Mouse (Mus musculus): ENCODE results near the gene Pgap1. TPM values are rescaled to one million over a fixed set of nuclear protein-coding genes. Genes with fewer than 3 reads are reported as not detected.

Pgap1 gene
- total RNA-seq, 1 experiment: 21.8 TPM

DNA sequence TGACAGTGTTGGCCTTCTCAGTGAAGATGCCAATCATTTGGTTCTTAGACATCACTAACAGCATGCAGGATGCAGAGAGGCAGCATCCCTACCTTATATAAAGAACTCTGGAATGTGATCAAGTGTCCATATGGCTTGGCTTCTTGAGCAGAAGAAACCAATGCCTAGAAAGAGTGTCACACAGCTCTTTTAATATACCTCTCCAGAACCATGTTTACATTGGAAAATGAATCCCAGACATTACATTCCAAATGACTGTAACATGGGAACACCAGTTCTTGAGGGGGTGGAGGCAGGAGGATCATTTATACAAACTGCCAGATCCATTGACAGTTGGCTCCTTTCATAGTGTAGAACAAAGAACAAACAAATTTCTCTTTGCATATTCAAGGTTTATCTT, 88.8 kb downstream of the Pgap1 start:
- no peaks in the 10 kb centered on the region for H3K36me3 ChIP-seq (ENCODE audit: control insufficient read depth, insufficient read depth, low read length, poor library complexity, severe bottlenecking)
- no peak overlapping the region for H3K27ac ChIP-seq (ENCODE audit: insufficient read depth, low read depth, low read length, poor library complexity, severe bottlenecking)
- H3K9ac ChIP-seq (ENCODE audit: insufficient read depth, low read depth, low read length, poor library complexity, severe bottlenecking): no peak overlapping the region
- H3K4me1 ChIP-seq (ENCODE audit: control insufficient read depth in 2 of 2, insufficient read depth in 2 of 2, low read length in 2 of 2, poor library complexity in 1 of 2): no peaks in the 10 kb centered on the region
- TF ChIP-seq MAFK (IDR thresholded peaks at IDR 0.05; ENCODE audit: insufficient read depth, low read depth, low read length) (no peak), HCFC1 (IDR thresholded peaks at IDR 0.05; ENCODE audit: borderline replicate concordance, insufficient read depth, low read length) (no peak), CHD2 (IDR thresholded peaks at IDR 0.05; ENCODE audit: low read depth, low read length) (no peak), ZC3H11A (IDR thresholded peaks at IDR 0.05; ENCODE audit: borderline replicate concordance, low read depth, low read length) (no peak)
- no peaks in the 10 kb centered on the region for H3K9me3 ChIP-seq (ENCODE audit: control insufficient read depth, insufficient read depth, low read depth, low read length)
- in situ Hi-C loops (cut with MboI; ENCODE audit: low sequenced_read_pairs in 2 of 2, unreplicated experiment in 2 of 2): no loop called here
- H3K4me3 ChIP-seq (ENCODE audit: insufficient read depth in 1 of 2, low read depth in 1 of 2, low read length in 2 of 2, poor library complexity in 1 of 2, severe bottlenecking in 1 of 2): no peak overlapping the region
- no peak for DNase-seq (ENCODE audit: low read depth, low spot score)

DNA sequence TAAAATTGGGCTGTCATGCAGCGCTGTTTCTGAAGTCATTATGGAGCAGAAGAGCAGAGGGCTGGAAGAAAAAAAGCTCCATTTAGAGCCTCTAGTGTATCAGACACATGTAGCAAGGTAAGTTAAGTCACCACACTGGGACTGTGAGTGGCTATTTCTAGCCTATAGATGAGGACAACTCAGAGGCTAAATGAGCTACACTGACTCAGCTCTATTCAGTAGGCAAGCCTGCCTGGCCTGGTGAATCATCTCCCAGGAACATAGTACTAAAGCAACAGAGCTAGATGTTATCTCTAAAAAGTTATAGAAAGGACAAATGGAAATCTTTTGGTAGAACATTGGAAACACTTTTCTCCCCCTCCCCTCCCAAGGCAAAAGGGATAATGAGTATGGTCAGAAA, 90.1 kb downstream of the Pgap1 start:
- Histone ChIP-seq H3K9ac (ENCODE audit: insufficient read depth, low read depth, low read length, poor library complexity, severe bottlenecking) (no peak overlapping the region), H3K4me1 (ENCODE audit: control insufficient read depth in 2 of 2, insufficient read depth in 2 of 2, low read length in 2 of 2, poor library complexity in 1 of 2) (no peaks in the 10 kb centered on the region), H3K27ac (ENCODE audit: insufficient read depth, low read depth, low read length, poor library complexity, severe bottlenecking) (no peak overlapping the region), H3K9me3 (ENCODE audit: control insufficient read depth, insufficient read depth, low read depth, low read length) (no peaks in the 10 kb centered on the region), H3K36me3 (ENCODE audit: control insufficient read depth, insufficient read depth, low read length, poor library complexity, severe bottlenecking) (no peaks in the 10 kb centered on the region), H3K4me3 (ENCODE audit: insufficient read depth in 1 of 2, low read depth in 1 of 2, low read length in 2 of 2, poor library complexity in 1 of 2, severe bottlenecking in 1 of 2) (no peak overlapping the region)
- TF ChIP-seq MAFK (IDR thresholded peaks at IDR 0.05; ENCODE audit: insufficient read depth, low read depth, low read length): no peak
- TF ChIP-seq ZNF384 (IDR thresholded peaks at IDR 0.05; ENCODE audit: low read depth, low read length): no peak
- no peak for TF ChIP-seq CHD2 (IDR thresholded peaks at IDR 0.05; ENCODE audit: low read depth, low read length)
- no peak for TF ChIP-seq HCFC1 (IDR thresholded peaks at IDR 0.05; ENCODE audit: borderline replicate concordance, insufficient read depth, low read length)
- DNase-seq (ENCODE audit: low read depth, low spot score): no peak
- in situ Hi-C loops (cut with MboI; ENCODE audit: low sequenced_read_pairs in 2 of 2, unreplicated experiment in 2 of 2): no loop called here

GRCm38 (mm10) chr1:54452116-54452515, 105.4 kb downstream of the Pgap1 start:
- TF ChIP-seq HCFC1 (IDR thresholded peaks at IDR 0.05; ENCODE audit: borderline replicate concordance, insufficient read depth, low read length) (no peak), MAFK (IDR thresholded peaks at IDR 0.05; ENCODE audit: insufficient read depth, low read depth, low read length) (peak; percentile 77), ZC3H11A (IDR thresholded peaks at IDR 0.05; ENCODE audit: borderline replicate concordance, low read depth, low read length) (no peak), ZNF384 (IDR thresholded peaks at IDR 0.05; ENCODE audit: low read depth, low read length) (no peak), CHD2 (IDR thresholded peaks at IDR 0.05; ENCODE audit: low read depth, low read length) (no peak)
- no peak overlapping the region for H3K9ac ChIP-seq (ENCODE audit: insufficient read depth, low read depth, low read length, poor library complexity, severe bottlenecking)
- H3K4me1 ChIP-seq (ENCODE audit: control insufficient read depth in 2 of 2, insufficient read depth in 2 of 2, low read length in 2 of 2, poor library complexity in 1 of 2): no peaks in the 10 kb centered on the region
- H3K27ac ChIP-seq (ENCODE audit: insufficient read depth, low read depth, low read length, poor library complexity, severe bottlenecking): no peak overlapping the region
- no peaks in the 10 kb centered on the region for H3K36me3 ChIP-seq (ENCODE audit: control insufficient read depth, insufficient read depth, low read length, poor library complexity, severe bottlenecking)
- in situ Hi-C loops (cut with MboI; ENCODE audit: low sequenced_read_pairs in 2 of 2, unreplicated experiment in 2 of 2): no loop called here
- DNase-seq (ENCODE audit: low read depth, low spot score): no peak
- H3K9me3 ChIP-seq (ENCODE audit: control insufficient read depth, insufficient read depth, low read depth, low read length): no peaks in the 10 kb centered on the region
- no peak overlapping the region for H3K4me3 ChIP-seq (ENCODE audit: insufficient read depth in 1 of 2, low read depth in 1 of 2, low read length in 2 of 2, poor library complexity in 1 of 2, severe bottlenecking in 1 of 2)

DNA sequence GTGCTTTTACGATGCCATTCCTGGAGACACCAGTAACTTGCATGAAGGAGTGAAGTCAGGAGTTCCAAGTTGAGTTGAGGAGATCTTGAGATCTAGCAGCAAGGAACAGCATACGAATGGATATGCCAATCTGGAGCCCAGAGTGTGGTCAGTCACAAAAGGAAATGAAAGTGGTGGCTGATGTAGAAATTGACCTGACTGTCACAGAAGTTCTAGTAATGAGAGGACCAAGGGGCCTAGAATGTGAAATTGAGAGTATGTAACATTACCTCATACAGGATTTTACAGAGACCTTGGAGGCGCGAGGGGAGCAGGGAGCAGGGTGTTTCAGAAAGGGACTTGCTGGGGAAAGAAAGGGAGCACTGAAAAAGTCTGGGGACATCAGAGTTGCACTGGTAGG, 108.7 kb downstream of the Pgap1 start:
- Histone ChIP-seq H3K9me3 (ENCODE audit: control insufficient read depth, insufficient read depth, low read depth, low read length) (no peaks in the 10 kb centered on the region), H3K4me3 (ENCODE audit: insufficient read depth in 1 of 2, low read depth in 1 of 2, low read length in 2 of 2, poor library complexity in 1 of 2, severe bottlenecking in 1 of 2) (no peak overlapping the region), H3K9ac (ENCODE audit: insufficient read depth, low read depth, low read length, poor library complexity, severe bottlenecking) (no peak overlapping the region), H3K4me1 (ENCODE audit: control insufficient read depth in 2 of 2, insufficient read depth in 2 of 2, low read length in 2 of 2, poor library complexity in 1 of 2) (peaks cover 2% of the 10 kb centered on the region in 2 experiments; a peak in 2 of 4 replicates), H3K27ac (ENCODE audit: insufficient read depth, low read depth, low read length, poor library complexity, severe bottlenecking) (no peak overlapping the region), H3K36me3 (ENCODE audit: control insufficient read depth, insufficient read depth, low read length, poor library complexity, severe bottlenecking) (no peaks in the 10 kb centered on the region)
- no peak for DNase-seq (ENCODE audit: low read depth, low spot score)
- in situ Hi-C loops (cut with MboI; ENCODE audit: low sequenced_read_pairs in 2 of 2, unreplicated experiment in 2 of 2): no loop called here
- TF ChIP-seq ZC3H11A (IDR thresholded peaks at IDR 0.05; ENCODE audit: borderline replicate concordance, low read depth, low read length) (no peak), ZNF384 (IDR thresholded peaks at IDR 0.05; ENCODE audit: low read depth, low read length) (no peak), CHD2 (IDR thresholded peaks at IDR 0.05; ENCODE audit: low read depth, low read length) (no peak), HCFC1 (IDR thresholded peaks at IDR 0.05; ENCODE audit: borderline replicate concordance, insufficient read depth, low read length) (no peak), MAFK (IDR thresholded peaks at IDR 0.05; ENCODE audit: insufficient read depth, low read depth, low read length) (no peak)

- no peak overlapping the region for H3K4me3 ChIP-seq (ENCODE audit: insufficient read depth in 1 of 2, low read depth in 1 of 2, low read length in 2 of 2, poor library complexity in 1 of 2, severe bottlenecking in 1 of 2)
- peaks cover 2 to 5% of the 10 kb centered on the region in 2 experiments; a peak in 2 of 4 replicates for H3K4me1 ChIP-seq (ENCODE audit: control insufficient read depth in 2 of 2, insufficient read depth in 2 of 2, low read length in 2 of 2, poor library complexity in 1 of 2)
- H3K27ac ChIP-seq (ENCODE audit: insufficient read depth, low read depth, low read length, poor library complexity, severe bottlenecking): no peak overlapping the region
- no peaks in the 10 kb centered on the region for H3K36me3 ChIP-seq (ENCODE audit: control insufficient read depth, insufficient read depth, low read length, poor library complexity, severe bottlenecking)
- in situ Hi-C loops (cut with MboI; ENCODE audit: low sequenced_read_pairs in 2 of 2, unreplicated experiment in 2 of 2): no loop called here
- peak; percentile 34 for DNase-seq (ENCODE audit: low read depth, low spot score)
- no peak overlapping the region for H3K9ac ChIP-seq (ENCODE audit: insufficient read depth, low read depth, low read length, poor library complexity, severe bottlenecking)
- no peaks in the 10 kb centered on the region for H3K9me3 ChIP-seq (ENCODE audit: control insufficient read depth, insufficient read depth, low read depth, low read length)
- no peak for TF ChIP-seq CHD2 (IDR thresholded peaks at IDR 0.05; ENCODE audit: low read depth, low read length)
- TF ChIP-seq ZC3H11A (IDR thresholded peaks at IDR 0.05; ENCODE audit: borderline replicate concordance, low read depth, low read length): no peak
Measured at GRCm38 (mm10) chr1:54443641-54444040, 113.8 kb downstream of the Pgap1 start.
